Mouse (Mus musculus): Measurements from ENCODE around the gene Fam53b. TPM values are rescaled to one million over a fixed set of nuclear protein-coding genes. Genes with fewer than 3 reads are reported as not detected.

Fam53b gene
- polyA plus RNA-seq, 1 experiment from 2014 or later, result 36.0 TPM

DNA sequence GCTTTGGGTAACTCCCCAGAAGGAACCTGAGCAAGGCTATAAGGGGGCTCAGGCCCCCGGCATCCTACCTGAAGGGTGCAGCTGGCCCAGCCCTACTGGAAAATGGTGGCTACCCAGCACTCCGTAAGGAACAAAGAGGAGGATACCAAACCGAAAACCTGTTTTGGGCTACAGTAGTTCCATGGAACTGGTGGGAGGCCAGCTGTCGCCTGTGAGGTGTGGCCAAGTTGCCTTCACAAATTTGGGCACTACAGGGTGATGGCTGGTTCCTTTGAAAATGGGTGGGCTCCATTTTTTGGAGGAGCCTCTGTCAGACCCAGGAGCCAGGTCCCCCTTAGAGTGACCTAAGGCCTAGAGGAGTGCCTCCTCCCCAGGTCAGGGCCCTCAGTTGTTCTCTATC is 98.4 kb downstream of the Fam53b start:
- no peak overlapping the region for H3K4me3 ChIP-seq (ENCODE audit: low read length)
- H3K4me1 ChIP-seq (replicated peaks; ENCODE audit: control insufficient read depth, insufficient read depth, low read length), result peaks cover 48% of the 10 kb centered on the region
- ATAC-seq (ENCODE audit: low read depth), result no peak
- WGBS, result 94% methylated on average over 4 of the region's 4 CpGs
- H3K9ac ChIP-seq (ENCODE audit: low read length), result no peak overlapping the region
- peak overlapping the region; percentile 95 for H3K27ac ChIP-seq (ENCODE audit: low read length)
- peaks cover 7% of the 10 kb centered on the region; the same call in 1 of the 2 replicates for H3K36me3 ChIP-seq (ENCODE audit: control insufficient read depth, insufficient read depth, low read length)
- H3K4me2 ChIP-seq (ENCODE audit: low read depth, low read length), result no peak overlapping the region
- H3K27me3 ChIP-seq (ENCODE audit: control insufficient read depth, insufficient read depth, low read depth, low read length), result no peaks in the 10 kb centered on the region
- no peaks in the 10 kb centered on the region for H3K9me3 ChIP-seq (ENCODE audit: control insufficient read depth, low read length)

DNA sequence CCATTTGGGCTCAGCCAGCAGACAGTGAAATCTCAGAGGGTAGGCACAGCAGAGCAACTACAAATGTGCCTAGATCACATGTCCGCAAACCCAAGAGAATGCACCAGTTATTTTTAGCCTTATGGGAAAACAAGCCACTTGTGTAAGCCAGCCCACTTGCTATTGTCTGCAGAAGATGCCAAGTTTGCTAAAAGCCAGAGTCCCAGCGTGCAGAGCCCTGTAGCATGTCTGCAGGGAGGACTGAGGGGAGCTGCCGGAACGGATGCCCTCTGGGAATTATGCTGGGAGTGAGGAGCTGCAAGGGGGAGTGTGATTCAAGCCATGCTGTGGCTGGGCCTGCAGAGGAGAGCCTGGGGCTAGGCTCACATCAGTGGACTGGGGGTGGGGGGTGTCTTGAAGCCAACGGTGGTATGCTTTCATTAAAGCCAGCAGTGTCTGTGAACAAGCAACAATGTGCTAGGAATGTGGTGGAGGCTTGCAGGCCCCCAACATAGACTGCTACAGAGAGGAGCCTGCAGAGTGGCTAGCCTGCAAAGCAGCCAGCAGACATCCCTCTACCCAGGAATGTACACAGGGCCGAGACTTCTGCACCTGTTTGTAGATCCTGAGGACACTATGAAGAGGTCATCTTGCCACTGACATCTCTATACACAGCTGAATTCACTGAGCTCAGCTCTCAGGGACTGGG is 99.3 kb downstream of the Fam53b start:
- no peak overlapping the region for H3K4me2 ChIP-seq (ENCODE audit: low read depth, low read length)
- H3K9me3 ChIP-seq (ENCODE audit: control insufficient read depth, low read length), result no peaks in the 10 kb centered on the region
- no peak overlapping the region for H3K4me3 ChIP-seq (ENCODE audit: low read length)
- H3K36me3 ChIP-seq (ENCODE audit: control insufficient read depth, insufficient read depth, low read length), result peaks cover 7% of the 10 kb centered on the region; the same call in 1 of the 2 replicates
- peaks cover 48% of the 10 kb centered on the region for H3K4me1 ChIP-seq (replicated peaks; ENCODE audit: control insufficient read depth, insufficient read depth, low read length)
- peak overlapping the region; percentile 36 for H3K9ac ChIP-seq (ENCODE audit: low read length)
- WGBS, result 36% methylated on average over 6 of the region's 6 CpGs
- no peaks in the 10 kb centered on the region for H3K27me3 ChIP-seq (ENCODE audit: control insufficient read depth, insufficient read depth, low read depth, low read length)
- H3K27ac ChIP-seq (ENCODE audit: low read length), result peak overlapping the region; percentile 95
- peak; percentile 71 for ATAC-seq (ENCODE audit: low read depth)

DNA sequence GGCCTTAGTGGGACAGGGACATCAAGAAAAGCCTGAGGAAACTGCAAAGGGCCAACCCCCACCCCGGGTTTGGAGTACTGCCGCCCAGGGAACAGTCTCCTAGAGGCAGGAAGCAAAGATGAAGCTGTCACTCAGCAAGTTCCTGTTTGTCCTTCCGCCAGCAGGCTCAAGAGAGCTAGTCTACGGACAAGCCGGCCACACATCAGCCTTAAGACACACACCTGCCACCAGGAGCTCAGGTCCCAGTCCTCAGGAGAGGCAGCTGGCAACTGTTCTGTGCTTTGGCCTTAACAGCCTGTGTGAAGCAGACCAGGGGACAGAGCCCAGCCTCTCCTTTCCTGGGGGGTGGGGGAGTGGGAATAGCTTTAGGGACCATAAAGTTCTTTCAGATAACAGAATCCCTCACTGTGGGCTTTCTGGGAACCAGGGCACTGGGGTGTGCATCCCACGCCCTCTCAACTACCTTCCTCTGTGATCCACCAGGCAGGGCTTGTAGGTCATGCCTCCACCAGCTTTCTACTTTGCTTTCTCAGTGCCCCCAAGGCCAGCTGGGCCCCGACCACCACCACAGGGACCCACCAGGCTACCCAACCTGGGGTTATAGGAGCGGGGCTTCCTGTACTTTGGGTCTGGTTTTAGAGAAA is 100.1 kb downstream of the Fam53b start:
- Histone ChIP-seq H3K4me1 (replicated peaks; ENCODE audit: control insufficient read depth, insufficient read depth, low read length) (peaks cover 48% of the 10 kb centered on the region), H3K9me3 (ENCODE audit: control insufficient read depth, low read length) (no peaks in the 10 kb centered on the region), H3K27ac (ENCODE audit: low read length) (peak overlapping the region; percentile 95), H3K9ac (ENCODE audit: low read length) (peak overlapping the region; percentile 36), H3K27me3 (ENCODE audit: control insufficient read depth, insufficient read depth, low read depth, low read length) (no peaks in the 10 kb centered on the region), H3K4me3 (ENCODE audit: low read length) (no peak overlapping the region), H3K36me3 (ENCODE audit: control insufficient read depth, insufficient read depth, low read length) (peaks cover 7% of the 10 kb centered on the region; the same call in 1 of the 2 replicates), H3K4me2 (ENCODE audit: low read depth, low read length) (no peak overlapping the region; the same call in 1 of the 2 replicates)
- 44% methylated on average over 8 of the region's 8 CpGs for WGBS
- ATAC-seq (ENCODE audit: low read depth), result 0 out of 2 replicates have a peak, but pooled peaks have one; percentile 6

DNA sequence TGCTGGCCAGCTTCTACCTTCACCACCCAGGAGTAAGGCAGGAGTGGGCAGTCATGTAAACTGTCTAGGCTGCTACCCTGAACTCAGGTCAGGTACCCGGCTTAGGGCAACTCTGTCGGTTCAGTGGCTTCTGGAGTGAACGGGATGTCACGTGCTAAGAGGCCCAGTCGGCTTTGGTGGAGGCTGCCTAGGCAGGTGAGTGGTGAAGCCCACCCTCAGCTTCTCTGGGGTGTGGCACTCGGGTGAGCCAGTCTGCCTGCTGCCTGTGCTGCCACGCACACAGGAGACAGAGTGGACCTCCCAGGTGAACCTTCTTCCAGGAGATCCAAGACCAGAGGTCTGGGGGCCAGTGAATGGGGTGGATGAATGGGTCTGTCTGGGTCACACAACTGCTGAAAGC is 100.7 kb downstream of the Fam53b start:
- Histone ChIP-seq H3K36me3 (ENCODE audit: control insufficient read depth, insufficient read depth, low read length) (peaks cover 7% of the 10 kb centered on the region; the same call in 1 of the 2 replicates), H3K27ac (ENCODE audit: low read length) (peak overlapping the region; percentile 95), H3K27me3 (ENCODE audit: control insufficient read depth, insufficient read depth, low read depth, low read length) (no peaks in the 10 kb centered on the region), H3K4me2 (ENCODE audit: low read depth, low read length) (no peak overlapping the region), H3K4me1 (replicated peaks; ENCODE audit: control insufficient read depth, insufficient read depth, low read length) (peaks cover 48% of the 10 kb centered on the region), H3K9me3 (ENCODE audit: control insufficient read depth, low read length) (no peaks in the 10 kb centered on the region), H3K9ac (ENCODE audit: low read length) (peak overlapping the region; percentile 8; the same call in 1 of the 2 replicates), H3K4me3 (ENCODE audit: low read length) (no peak overlapping the region)
- WGBS, result 50% methylated on average over 7 of the region's 7 CpGs
- ATAC-seq (ENCODE audit: low read depth), result no peak

DNA sequence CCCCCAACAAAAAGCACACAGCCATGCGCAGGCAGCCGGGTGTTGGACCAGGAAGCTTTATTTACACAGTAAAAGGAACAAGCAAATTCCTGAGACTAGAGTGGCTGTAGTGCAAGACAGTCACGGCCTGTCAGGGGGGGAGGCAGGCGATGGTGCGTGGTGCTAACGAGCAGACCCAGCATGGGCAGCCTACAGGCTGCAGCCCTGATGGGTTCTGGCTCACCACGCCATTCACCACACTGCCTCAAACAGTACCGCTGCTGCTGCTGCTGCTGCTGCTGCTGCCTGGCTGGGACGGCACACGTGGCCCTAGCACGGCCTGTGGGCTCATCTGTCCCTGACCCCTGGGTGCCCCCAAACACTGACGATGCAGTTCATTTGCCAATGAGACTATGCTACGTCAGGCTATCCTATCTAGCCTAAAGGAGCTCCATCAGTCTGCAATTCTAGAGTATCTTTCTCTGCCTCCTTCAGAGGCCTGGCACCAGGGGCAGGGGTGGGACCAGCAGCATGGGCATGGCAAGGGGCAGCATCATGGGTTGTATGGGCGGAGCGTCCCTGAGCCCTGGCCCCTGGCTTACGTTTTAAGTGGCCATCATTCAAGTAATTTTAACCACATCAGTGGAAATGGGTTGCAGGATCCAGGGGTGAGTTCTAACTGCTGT is 101.5 kb downstream of the Fam53b start:
- peak overlapping the region; percentile 65 for H3K9ac ChIP-seq (ENCODE audit: low read length)
- ATAC-seq (ENCODE audit: low read depth), result peak; percentile 85
- H3K27ac ChIP-seq (ENCODE audit: low read length), result peak overlapping the region; percentile 95
- peak overlapping the region; percentile 34 for H3K4me2 ChIP-seq (ENCODE audit: low read depth, low read length)
- H3K4me3 ChIP-seq (ENCODE audit: low read length), result no peak overlapping the region
- peaks cover 7% of the 10 kb centered on the region; the same call in 1 of the 2 replicates for H3K36me3 ChIP-seq (ENCODE audit: control insufficient read depth, insufficient read depth, low read length)
- 17% methylated on average over 16 of the region's 16 CpGs for WGBS
- peaks cover 44% of the 10 kb centered on the region for H3K4me1 ChIP-seq (replicated peaks; ENCODE audit: control insufficient read depth, insufficient read depth, low read length)
- H3K9me3 ChIP-seq (ENCODE audit: control insufficient read depth, low read length), result no peaks in the 10 kb centered on the region
- no peaks in the 10 kb centered on the region for H3K27me3 ChIP-seq (ENCODE audit: control insufficient read depth, insufficient read depth, low read depth, low read length)

DNA sequence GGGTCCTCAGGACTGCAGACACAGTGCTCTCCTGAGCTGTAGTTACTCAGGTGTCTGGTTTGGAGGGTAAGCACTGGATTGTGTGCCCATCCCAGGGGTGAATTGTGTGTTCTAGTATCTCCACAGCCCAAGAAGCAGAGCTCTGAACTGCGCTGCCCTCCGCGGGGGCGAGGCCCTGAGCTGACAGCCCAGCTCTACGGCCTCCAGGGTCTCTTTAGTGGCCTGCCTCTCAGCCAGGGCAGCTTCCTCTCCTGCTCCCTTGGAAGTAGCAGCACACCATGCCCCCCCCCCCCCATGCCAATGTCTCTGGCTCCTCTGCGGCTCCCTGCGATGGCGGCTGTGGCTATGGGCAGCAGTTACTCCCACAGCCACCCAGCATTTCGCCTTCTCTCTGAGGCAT is 102.1 kb downstream of the Fam53b start:
- 43% methylated on average over 9 of the region's 9 CpGs for WGBS
- H3K9ac ChIP-seq (ENCODE audit: low read length), result peak overlapping the region; percentile 65
- H3K4me2 ChIP-seq (ENCODE audit: low read depth, low read length), result peak overlapping the region; percentile 34
- peaks cover 7% of the 10 kb centered on the region; the same call in 1 of the 2 replicates for H3K36me3 ChIP-seq (ENCODE audit: control insufficient read depth, insufficient read depth, low read length)
- H3K27me3 ChIP-seq (ENCODE audit: control insufficient read depth, insufficient read depth, low read depth, low read length), result no peaks in the 10 kb centered on the region
- peak; percentile 31 for ATAC-seq (ENCODE audit: low read depth)
- H3K4me3 ChIP-seq (ENCODE audit: low read length), result no peak overlapping the region
- H3K4me1 ChIP-seq (replicated peaks; ENCODE audit: control insufficient read depth, insufficient read depth, low read length), result peaks cover 44% of the 10 kb centered on the region
- H3K9me3 ChIP-seq (ENCODE audit: control insufficient read depth, low read length), result no peaks in the 10 kb centered on the region
- peak overlapping the region; percentile 95 for H3K27ac ChIP-seq (ENCODE audit: low read length)

DNA sequence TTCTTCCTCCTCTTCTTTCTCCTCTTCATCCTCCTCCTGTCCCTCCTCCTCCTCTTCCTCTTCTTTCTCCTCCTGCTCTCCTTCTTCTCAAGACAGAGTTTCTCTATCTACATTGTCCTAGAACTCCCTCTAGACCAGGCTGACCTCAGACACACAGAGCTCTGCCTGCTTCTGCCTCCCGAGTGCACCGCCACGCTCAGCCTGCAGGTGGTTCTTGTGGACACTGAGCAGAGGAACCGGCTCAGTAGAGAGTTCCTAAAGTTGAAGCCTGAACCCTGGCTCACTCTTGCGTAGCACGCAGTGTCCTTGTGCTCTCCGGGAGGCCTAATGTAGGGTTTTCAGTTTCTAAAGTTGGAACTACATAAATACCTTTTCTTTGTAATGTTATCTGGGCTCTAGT is 108.6 kb downstream of the Fam53b start:
- no peak overlapping the region for H3K9ac ChIP-seq (ENCODE audit: low read length)
- no peak overlapping the region for H3K27ac ChIP-seq (ENCODE audit: low read length)
- WGBS, result 91% methylated on average over 7 of the region's 7 CpGs
- no peak for ATAC-seq (ENCODE audit: low read depth)
- H3K4me2 ChIP-seq (ENCODE audit: low read depth, low read length), result no peak overlapping the region
- H3K36me3 ChIP-seq (ENCODE audit: control insufficient read depth, insufficient read depth, low read length), result no peaks in the 10 kb centered on the region
- no peak overlapping the region for H3K4me3 ChIP-seq (ENCODE audit: low read length)
- H3K27me3 ChIP-seq (ENCODE audit: control insufficient read depth, insufficient read depth, low read depth, low read length), result no peaks in the 10 kb centered on the region
- H3K9me3 ChIP-seq (ENCODE audit: control insufficient read depth, low read length), result no peaks in the 10 kb centered on the region
- H3K4me1 ChIP-seq (replicated peaks; ENCODE audit: control insufficient read depth, insufficient read depth, low read length), result peaks cover 9% of the 10 kb centered on the region

DNA sequence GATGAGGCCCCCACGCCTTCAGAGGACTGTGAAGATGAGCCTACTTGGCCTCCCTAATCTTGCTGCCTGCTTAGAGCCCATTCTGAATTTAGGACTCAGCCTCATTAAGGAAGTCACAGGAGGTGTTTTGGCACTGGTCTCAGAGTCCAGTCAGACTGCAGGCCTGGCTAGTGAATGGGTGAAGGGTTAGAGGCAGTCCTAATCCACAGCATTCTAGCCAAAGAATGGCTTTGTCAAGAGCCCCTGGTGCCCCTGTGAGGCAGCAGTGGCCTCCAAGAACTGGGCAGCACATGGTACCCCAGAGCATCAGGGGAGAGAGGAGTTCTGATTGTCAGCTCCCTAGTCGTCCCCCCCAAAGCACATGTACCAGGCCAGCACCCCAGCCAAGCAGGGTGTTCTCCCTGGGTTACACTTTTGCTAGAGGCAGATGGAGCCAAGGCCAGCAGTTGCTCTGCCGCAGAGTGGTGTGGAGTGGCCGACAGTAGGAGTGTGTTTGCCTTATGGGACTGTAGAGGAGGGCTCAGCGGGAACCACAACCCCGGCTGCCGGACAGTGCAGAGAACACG is 109.3 kb downstream of the Fam53b start:
- WGBS, result 76% methylated on average over 8 of the region's 8 CpGs
- Histone ChIP-seq H3K4me2 (ENCODE audit: low read depth, low read length) (no peak overlapping the region), H3K4me3 (ENCODE audit: low read length) (no peak overlapping the region), H3K9me3 (ENCODE audit: control insufficient read depth, low read length) (no peaks in the 10 kb centered on the region), H3K27ac (ENCODE audit: low read length) (no peak overlapping the region), H3K36me3 (ENCODE audit: control insufficient read depth, insufficient read depth, low read length) (no peaks in the 10 kb centered on the region), H3K27me3 (ENCODE audit: control insufficient read depth, insufficient read depth, low read depth, low read length) (no peaks in the 10 kb centered on the region), H3K9ac (ENCODE audit: low read length) (no peak overlapping the region), H3K4me1 (replicated peaks; ENCODE audit: control insufficient read depth, insufficient read depth, low read length) (peaks cover 9% of the 10 kb centered on the region)
- no peak for ATAC-seq (ENCODE audit: low read depth)

Measured in lung, embryonic 16.5 days (tissue).